Mouse (Mus musculus) thymus, adult 2 months (tissue): ENCODE data around the gene Krt27.

Experiments used
- CTCF ChIP-seq: fragments of 200-500 bp; IDR thresholded peaks from 2 replicates; pipeline ENCODE4 v1.5.1; 2012; ENCODE audit warnings: mild to moderate bottlenecking, control low read depth, low read length, moderate library complexity, borderline replicate concordance; ENCODE audit not compliant: control insufficient read depth, poor library complexity, insufficient read depth; ENCODE audit errors: extremely low read depth
- POLR2A ChIP-seq: fragments of 200-500 bp; IDR thresholded peaks from 2 replicates; pipeline ENCODE4 v1.6.1; 2012; ENCODE audit warnings: mild to moderate bottlenecking, low read length, control low read depth, moderate library complexity; ENCODE audit not compliant: control insufficient read depth, poor library complexity, insufficient read depth; ENCODE audit errors: extremely low read depth

DNA sequence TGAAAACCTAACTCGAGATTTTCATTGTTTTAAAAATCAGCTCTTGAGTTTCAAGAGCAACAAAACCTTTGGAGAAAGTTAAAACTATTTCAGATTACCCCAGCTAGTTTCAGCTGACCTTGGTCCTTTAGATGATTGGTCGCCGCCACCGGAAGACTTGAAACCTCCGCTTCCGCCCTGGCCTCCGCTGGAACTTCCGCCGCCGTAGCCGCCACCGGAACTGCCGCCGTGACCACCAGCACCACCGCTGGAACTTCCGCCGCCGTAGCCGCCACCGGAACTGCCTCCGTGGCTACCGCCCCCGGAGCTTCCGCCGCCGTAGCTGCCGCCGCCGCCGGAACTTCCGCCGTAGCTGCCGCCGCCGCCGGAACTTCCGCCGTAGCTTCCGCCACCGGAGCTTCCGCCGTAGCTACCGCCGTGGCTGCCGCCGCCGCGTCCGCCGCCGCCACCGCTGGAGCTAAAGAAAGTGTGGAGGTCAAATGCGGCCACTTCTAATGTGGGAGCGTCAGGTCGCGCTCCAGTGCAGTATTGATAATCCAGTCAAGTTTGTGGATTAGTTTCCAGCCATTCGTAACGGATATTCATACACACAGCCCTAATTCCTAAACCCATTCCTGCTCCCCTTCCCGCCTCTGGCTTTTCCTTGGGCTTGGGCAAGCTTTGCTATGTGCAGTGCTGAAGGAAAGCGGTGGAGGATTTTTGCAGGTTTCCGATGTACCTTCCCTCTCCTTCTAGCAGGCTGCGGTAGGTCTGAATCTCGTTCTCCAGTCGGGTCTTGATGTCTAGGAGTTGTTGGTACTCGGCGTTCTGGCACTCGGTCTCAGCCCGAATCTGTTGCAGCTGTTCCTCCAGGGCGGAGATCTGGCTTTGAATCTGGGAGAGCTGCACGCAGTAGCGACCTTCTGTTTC lies 35.2 kb upstream of the Krt27 start:
- TF ChIP-seq POLR2A (peak; percentile 51; the same call in 1 of the 2 replicates), CTCF (peak; percentile 38; the same call in 1 of the 2 replicates)
